Mouse (Mus musculus): ENCODE measurements around the gene Fblim1. TPM values are rescaled to one million over a fixed set of nuclear protein-coding genes. Genes with fewer than 3 reads are reported as not detected.

Gene Fblim1
- polyA plus RNA-seq, 1 experiment = 29.5 TPM

GRCm38 (mm10) chr4:141591547-141591946 is 14.3 kb downstream of the Fblim1 start:
- TF ChIP-seq TCF12 (IDR thresholded peaks at IDR 0.05; ENCODE audit: insufficient read depth, poor library complexity, severe bottlenecking) (no peak), MAX (IDR thresholded peaks at IDR 0.05; ENCODE audit: low read depth) (no peak), CEBPB (IDR thresholded peaks at IDR 0.05; ENCODE audit: insufficient read depth, poor library complexity, severe bottlenecking) (no peak), MYOG (IDR thresholded peaks at IDR 0.05; ENCODE audit: control insufficient read depth in 1 of 3, insufficient read depth in 1 of 3, insufficient read length in 2 of 3, low read depth in 2 of 3) (no peak), TCF3 (IDR thresholded peaks at IDR 0.05; ENCODE audit: insufficient read length, low read depth) (no peak), USF1 (IDR thresholded peaks at IDR 0.05; ENCODE audit: low read depth) (no peak), REST (IDR thresholded peaks at IDR 0.05; ENCODE audit: insufficient read depth, insufficient read length) (no peak), POLR2A (IDR thresholded peaks at IDR 0.05; ENCODE audit: insufficient read length, low read depth) (no peak), E2F4 (IDR thresholded peaks at IDR 0.05; ENCODE audit: insufficient read depth) (no peak), MYOD1 (IDR thresholded peaks at IDR 0.05; ENCODE audit: control insufficient read depth in 1 of 3, insufficient read length in 2 of 3, low read depth in 2 of 3) (no peak), SRF (IDR thresholded peaks at IDR 0.05; ENCODE audit: control insufficient read depth, insufficient read length, low read depth) (no peak), POLR2AphosphoS2 (IDR thresholded peaks at IDR 0.05; ENCODE audit: insufficient read length, low read depth) (no peak)

GRCm38 (mm10) chr4:141583919-141584318 is 22.0 kb downstream of the Fblim1 start:
- Histone ChIP-seq H3K36me3 (ENCODE audit: control insufficient read depth, insufficient read depth) (no peaks in the 10 kb centered on the region), H3K27me3 (ENCODE audit: control insufficient read depth, insufficient read depth, insufficient read length) (no peaks in the 10 kb centered on the region), H3ac (ENCODE audit: control insufficient read depth, insufficient read length) (no peak overlapping the region), H3K79me2 (ENCODE audit: control insufficient read depth, insufficient read depth) (no peaks in the 10 kb centered on the region), H3K4me3 (no peak overlapping the region), H3K4me2 (ENCODE audit: low read depth) (no peak overlapping the region)
- TF ChIP-seq CEBPB (IDR thresholded peaks at IDR 0.05; ENCODE audit: insufficient read depth, poor library complexity, severe bottlenecking) = no peak
- TF ChIP-seq POLR2A (IDR thresholded peaks at IDR 0.05; ENCODE audit: insufficient read length, low read depth) = no peak
- no peak for TF ChIP-seq TCF12 (IDR thresholded peaks at IDR 0.05; ENCODE audit: insufficient read depth, poor library complexity, severe bottlenecking)
- no peak for TF ChIP-seq MAX (IDR thresholded peaks at IDR 0.05; ENCODE audit: low read depth)
- TF ChIP-seq REST (IDR thresholded peaks at IDR 0.05; ENCODE audit: insufficient read depth, insufficient read length) = no peak
- no peak for TF ChIP-seq SRF (IDR thresholded peaks at IDR 0.05; ENCODE audit: control insufficient read depth, insufficient read length, low read depth)
- no peak for TF ChIP-seq MYOG (IDR thresholded peaks at IDR 0.05; ENCODE audit: control insufficient read depth in 1 of 3, insufficient read depth in 1 of 3, insufficient read length in 2 of 3, low read depth in 2 of 3)
- no peak for TF ChIP-seq POLR2AphosphoS2 (IDR thresholded peaks at IDR 0.05; ENCODE audit: insufficient read length, low read depth)
- TF ChIP-seq MYOD1 (IDR thresholded peaks at IDR 0.05; ENCODE audit: control insufficient read depth in 1 of 3, insufficient read length in 2 of 3, low read depth in 2 of 3) = no peak
- no peak for TF ChIP-seq TCF3 (IDR thresholded peaks at IDR 0.05; ENCODE audit: insufficient read length, low read depth)
- no peak for TF ChIP-seq USF1 (IDR thresholded peaks at IDR 0.05; ENCODE audit: low read depth)
- TF ChIP-seq E2F4 (IDR thresholded peaks at IDR 0.05; ENCODE audit: insufficient read depth) = no peak

More at GRCm38 (mm10) chr4:141591547-141591946, 14.3 kb downstream of the Fblim1 start:
- Histone ChIP-seq H3K79me2 (ENCODE audit: control insufficient read depth, insufficient read depth) (no peaks in the 10 kb centered on the region), H3ac (ENCODE audit: control insufficient read depth, insufficient read length) (no peak overlapping the region), H3K4me3 (no peak overlapping the region), H3K27me3 (ENCODE audit: control insufficient read depth, insufficient read depth, insufficient read length) (no peaks in the 10 kb centered on the region), H3K36me3 (ENCODE audit: control insufficient read depth, insufficient read depth) (peaks cover 4% of the 10 kb centered on the region), H3K4me2 (ENCODE audit: low read depth) (no peak overlapping the region)

- no peak overlapping the region for H3K4me2 ChIP-seq (ENCODE audit: low read depth)
- no peak overlapping the region for H3ac ChIP-seq (ENCODE audit: control insufficient read depth, insufficient read length)
- H3K27me3 ChIP-seq (ENCODE audit: control insufficient read depth, insufficient read depth, insufficient read length) = no peaks in the 10 kb centered on the region
- no peak overlapping the region for H3K4me3 ChIP-seq
- TF ChIP-seq REST (IDR thresholded peaks at IDR 0.05; ENCODE audit: insufficient read depth, insufficient read length) = no peak
- no peaks in the 10 kb centered on the region for H3K79me2 ChIP-seq (ENCODE audit: control insufficient read depth, insufficient read depth)
- H3K36me3 ChIP-seq (ENCODE audit: control insufficient read depth, insufficient read depth) = no peaks in the 10 kb centered on the region
Measured at GRCm38 (mm10) chr4:141581051-141581450, 24.8 kb downstream of the Fblim1 start.

GRCm38 (mm10) chr4:141578833-141579232 is 27.1 kb downstream of the Fblim1 start:
- H3K36me3 ChIP-seq (ENCODE audit: control insufficient read depth, insufficient read depth) = no peaks in the 10 kb centered on the region
- H3ac ChIP-seq (ENCODE audit: control insufficient read depth, insufficient read length) = no peak overlapping the region
- TF ChIP-seq POLR2A (IDR thresholded peaks at IDR 0.05; ENCODE audit: insufficient read length, low read depth) (no peak), USF1 (IDR thresholded peaks at IDR 0.05; ENCODE audit: low read depth) (no peak), MAX (IDR thresholded peaks at IDR 0.05; ENCODE audit: low read depth) (no peak)
- no peak overlapping the region for H3K4me3 ChIP-seq
- no peak overlapping the region for H3K4me2 ChIP-seq (ENCODE audit: low read depth)
- H3K79me2 ChIP-seq (ENCODE audit: control insufficient read depth, insufficient read depth) = no peaks in the 10 kb centered on the region
- H3K27me3 ChIP-seq (ENCODE audit: control insufficient read depth, insufficient read depth, insufficient read length) = no peaks in the 10 kb centered on the region

GRCm38 (mm10) chr4:141576877-141577276 is 29.0 kb downstream of the Fblim1 start:
- Histone ChIP-seq H3K4me2 (ENCODE audit: low read depth) (no peak overlapping the region), H3K36me3 (ENCODE audit: control insufficient read depth, insufficient read depth) (no peaks in the 10 kb centered on the region), H3K27me3 (ENCODE audit: control insufficient read depth, insufficient read depth, insufficient read length) (no peaks in the 10 kb centered on the region), H3ac (ENCODE audit: control insufficient read depth, insufficient read length) (no peak overlapping the region), H3K4me3 (no peak overlapping the region), H3K79me2 (ENCODE audit: control insufficient read depth, insufficient read depth) (no peaks in the 10 kb centered on the region)
- TF ChIP-seq MAX (IDR thresholded peaks at IDR 0.05; ENCODE audit: low read depth) (no peak), USF1 (IDR thresholded peaks at IDR 0.05; ENCODE audit: low read depth) (no peak), REST (IDR thresholded peaks at IDR 0.05; ENCODE audit: insufficient read depth, insufficient read length) (no peak)

- Histone ChIP-seq H3K27me3 (ENCODE audit: control insufficient read depth, insufficient read depth, insufficient read length) (no peaks in the 10 kb centered on the region), H3ac (ENCODE audit: control insufficient read depth, insufficient read length) (no peak overlapping the region), H3K4me3 (no peak overlapping the region), H3K4me2 (ENCODE audit: low read depth) (no peak overlapping the region), H3K36me3 (ENCODE audit: control insufficient read depth, insufficient read depth) (no peaks in the 10 kb centered on the region), H3K79me2 (ENCODE audit: control insufficient read depth, insufficient read depth) (no peaks in the 10 kb centered on the region)
- no peak for TF ChIP-seq POLR2AphosphoS2 (IDR thresholded peaks at IDR 0.05; ENCODE audit: insufficient read length, low read depth)
- TF ChIP-seq E2F4 (IDR thresholded peaks at IDR 0.05; ENCODE audit: insufficient read depth) = no peak
- no peak for TF ChIP-seq USF1 (IDR thresholded peaks at IDR 0.05; ENCODE audit: low read depth)
- TF ChIP-seq SRF (IDR thresholded peaks at IDR 0.05; ENCODE audit: control insufficient read depth, insufficient read length, low read depth) = no peak
- TF ChIP-seq MYOD1 (IDR thresholded peaks at IDR 0.05; ENCODE audit: control insufficient read depth in 1 of 3, insufficient read length in 2 of 3, low read depth in 2 of 3) = no peak
- TF ChIP-seq MAX (IDR thresholded peaks at IDR 0.05; ENCODE audit: low read depth) = no peak
- no peak for TF ChIP-seq MYOG (IDR thresholded peaks at IDR 0.05; ENCODE audit: control insufficient read depth in 1 of 3, insufficient read depth in 1 of 3, insufficient read length in 2 of 3, low read depth in 2 of 3)
- no peak for TF ChIP-seq POLR2A (IDR thresholded peaks at IDR 0.05; ENCODE audit: insufficient read length, low read depth)
- no peak for TF ChIP-seq TCF12 (IDR thresholded peaks at IDR 0.05; ENCODE audit: insufficient read depth, poor library complexity, severe bottlenecking)
- no peak for TF ChIP-seq TCF3 (IDR thresholded peaks at IDR 0.05; ENCODE audit: insufficient read length, low read depth)
- no peak for TF ChIP-seq CEBPB (IDR thresholded peaks at IDR 0.05; ENCODE audit: insufficient read depth, poor library complexity, severe bottlenecking)
- TF ChIP-seq REST (IDR thresholded peaks at IDR 0.05; ENCODE audit: insufficient read depth, insufficient read length) = no peak
Measured at GRCm38 (mm10) chr4:141576404-141576803, 29.5 kb downstream of the Fblim1 start.
